Mouse (Mus musculus) heart, embryonic 15.5 days (tissue): ENCODE results near the gene 1700020D05Rik. TPM values are rescaled to one million over a fixed set of nuclear protein-coding genes. Genes with fewer than 3 reads are reported as not detected.

ENCODE experiments used
- ATAC-seq: fragments of 200-750 bp; cut with Nextera tagmentation; replicated peaks from 2 replicates; pipeline ENCODE4 v1.8.0; 2017; ENCODE audit warnings: low read depth, moderate TSS enrichment; ENCODE audit not compliant: insufficient number of reproducible peaks, insufficient read depth, low FRiP score
- H3K27ac ChIP-seq: fragments of 300-500 bp; sonication (generic); 2 replicates; pipeline ENCODE4 v1.5.1; 2015; ENCODE audit warnings: mild to moderate bottlenecking, inconsistent platforms
- H3K27me3 ChIP-seq: fragments of 300-500 bp; sonication (generic); 2 replicates; pipeline ENCODE4 v1.6.1; 2015; ENCODE audit warnings: inconsistent platforms
- H3K36me3 ChIP-seq: fragments of 300-500 bp; sonication (generic); 2 replicates; pipeline ENCODE4 v1.6.1; 2015; ENCODE audit warnings: mild to moderate bottlenecking, inconsistent platforms
- H3K4me1 ChIP-seq: fragments of 300-500 bp; sonication (generic); replicated peaks from 2 replicates; pipeline ENCODE4 v1.6.1; 2015; ENCODE audit warnings: inconsistent platforms
- H3K4me2 ChIP-seq: fragments of 300-500 bp; sonication (generic); 2 replicates; pipeline ENCODE4 v1.6.1; 2015; ENCODE audit warnings: inconsistent platforms, mild to moderate bottlenecking, moderate library complexity
- H3K4me3 ChIP-seq: fragments of 300-500 bp; sonication (generic); 2 replicates; pipeline ENCODE4 v1.5.1; 2015; ENCODE audit warnings: mild to moderate bottlenecking, inconsistent platforms
- H3K9ac ChIP-seq: fragments of 300-500 bp; sonication (generic); 2 replicates; pipeline ENCODE4 v1.6.1; 2015; ENCODE audit warnings: mild to moderate bottlenecking, inconsistent platforms
- H3K9me3 ChIP-seq: fragments of 300-500 bp; sonication (generic); replicated peaks from 2 replicates; pipeline ENCODE4 v1.6.1; 2016; ENCODE audit warnings: inconsistent platforms
- WGBS: fragments of 180-500 bp; shearing (Covaris S2); methylation state at CpG from one replicate; pipeline ENCODE4 v1.1.7; 2015; ENCODE audit warnings: mixed read lengths; 5-methylcytosine and 5-hydroxymethylcytosine counted together
- polyA plus RNA-seq: library from polyadenylated mRNA; unstranded; fragments of >200 nt; fragmentation: Nextera tagmentation; extraction: Ambion mirVana; gene quantifications from 2 replicates; pipeline ENCODE4 v1.2.1, GENCODE M21; 2015

1700020D05Rik gene
- polyA plus RNA-seq, result 0.14 and 0.16 TPM in 2 replicates

DNA sequence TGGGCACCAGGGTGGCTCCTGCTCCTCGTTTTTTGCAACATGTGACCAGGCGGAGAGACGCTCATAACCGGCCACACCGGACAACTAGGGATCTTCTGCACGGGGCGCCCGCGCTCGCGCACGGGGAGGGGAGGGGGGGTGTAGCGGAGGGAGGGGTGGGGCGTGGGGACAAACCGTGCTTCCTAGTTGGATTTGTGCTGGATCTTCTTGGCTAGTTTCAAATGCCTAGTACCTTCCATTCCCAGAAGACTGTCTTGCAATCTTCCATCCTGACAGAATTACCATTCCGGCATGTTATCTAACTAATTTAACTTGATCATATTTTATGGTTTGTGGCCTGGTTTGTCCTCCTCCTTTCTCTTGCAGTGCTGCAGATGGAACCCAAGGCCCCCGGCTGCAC is at the start of gene 1700020D05Rik:
TSS of gene 1700020D05Rik (minus strand) at position 101 of the 400 bp plus-strand sequence.
- no peak within 1 kb of the TSS for H3K4me3 ChIP-seq
- no peaks in the 10 kb centered on the region for H3K4me1 ChIP-seq
- H3K36me3 ChIP-seq, result no peaks in the 10 kb centered on the region
- H3K9me3 ChIP-seq, result no peaks in the 10 kb centered on the region
- WGBS, result 50% methylated on average over 17 of the region's 17 CpGs
- no peak within 1 kb of the TSS for H3K4me2 ChIP-seq
- no peak within 1 kb of the TSS for H3K27ac ChIP-seq
- no peak within 1 kb of the TSS for H3K9ac ChIP-seq
- no peak for ATAC-seq
- H3K27me3 ChIP-seq, result no peaks in the 10 kb centered on the region

DNA sequence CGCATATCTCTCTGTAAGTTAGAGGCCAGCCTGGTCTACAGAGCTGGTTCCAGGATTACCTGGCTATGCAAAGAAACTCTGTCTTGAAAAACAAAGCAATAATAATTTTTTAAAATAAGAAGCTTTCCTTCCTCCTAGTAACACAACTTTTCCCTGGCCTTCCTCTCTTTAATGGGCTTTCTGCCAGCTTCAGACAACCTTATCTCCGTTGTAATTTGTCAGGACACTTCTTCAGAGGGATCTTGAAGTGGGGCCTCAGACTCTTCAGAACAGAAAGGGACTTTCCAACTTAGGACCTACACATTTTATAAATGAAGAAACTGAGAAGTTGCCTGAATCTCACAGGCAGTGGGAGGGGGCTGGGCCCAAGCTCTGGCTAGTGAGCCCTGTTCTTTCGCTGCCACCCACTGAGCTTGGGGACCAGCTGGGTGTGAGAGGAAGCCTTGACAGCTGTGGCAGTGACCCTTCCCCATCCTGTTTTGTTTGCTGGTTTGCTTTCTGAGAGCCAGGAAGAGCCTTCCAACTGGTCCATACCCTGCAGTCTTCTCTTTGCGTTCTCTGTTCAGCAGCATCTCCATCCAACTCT is 44.0 kb upstream of the 1700020D05Rik start:
- no peak overlapping the region for H3K4me2 ChIP-seq
- no peaks in the 10 kb centered on the region for H3K9me3 ChIP-seq
- H3K36me3 ChIP-seq, result no peaks in the 10 kb centered on the region
- ATAC-seq, result no peak
- no peak overlapping the region for H3K4me3 ChIP-seq
- no peak overlapping the region; the same call in 1 of the 2 replicates for H3K27ac ChIP-seq
- no peaks in the 10 kb centered on the region for H3K4me1 ChIP-seq
- WGBS, result 50% methylated on average over 4 of the region's 4 CpGs
- no peak overlapping the region for H3K9ac ChIP-seq
- 0 out of 2 replicates have a peak, but pooled peaks cover 13% of the 10 kb centered on the region for H3K27me3 ChIP-seq

DNA sequence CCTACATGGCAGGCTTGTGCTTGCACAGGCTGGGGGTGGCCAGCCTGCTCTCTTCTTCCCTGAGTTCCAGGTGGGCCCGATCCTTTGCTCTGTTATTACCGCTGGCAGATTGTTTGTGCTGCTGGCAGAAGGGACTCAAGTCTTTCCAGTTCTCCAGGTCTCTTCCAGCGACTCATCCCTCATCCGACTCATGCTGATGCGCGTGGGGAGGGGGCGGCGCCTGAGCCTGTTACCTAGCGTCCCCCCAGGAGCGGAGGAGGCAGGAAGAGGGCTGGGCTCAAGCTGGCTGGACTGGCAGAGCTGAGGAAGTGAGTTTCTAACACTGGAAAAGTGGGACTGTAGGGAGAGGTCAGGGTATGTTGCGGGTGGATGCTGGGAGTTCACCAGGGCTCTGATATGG is 40.4 kb upstream of the 1700020D05Rik start:
- Histone ChIP-seq H3K4me3 (no peak overlapping the region), H3K9ac (no peak overlapping the region), H3K36me3 (no peaks in the 10 kb centered on the region), H3K27me3 (peaks cover 6% of the 10 kb centered on the region; the same call in 1 of the 2 replicates), H3K9me3 (no peaks in the 10 kb centered on the region), H3K27ac (no peak overlapping the region), H3K4me1 (no peaks in the 10 kb centered on the region; the same call in 1 of the 2 replicates), H3K4me2 (no peak overlapping the region)
- ATAC-seq, result no peak
- WGBS, result 51% methylated on average over 11 of the region's 11 CpGs

DNA sequence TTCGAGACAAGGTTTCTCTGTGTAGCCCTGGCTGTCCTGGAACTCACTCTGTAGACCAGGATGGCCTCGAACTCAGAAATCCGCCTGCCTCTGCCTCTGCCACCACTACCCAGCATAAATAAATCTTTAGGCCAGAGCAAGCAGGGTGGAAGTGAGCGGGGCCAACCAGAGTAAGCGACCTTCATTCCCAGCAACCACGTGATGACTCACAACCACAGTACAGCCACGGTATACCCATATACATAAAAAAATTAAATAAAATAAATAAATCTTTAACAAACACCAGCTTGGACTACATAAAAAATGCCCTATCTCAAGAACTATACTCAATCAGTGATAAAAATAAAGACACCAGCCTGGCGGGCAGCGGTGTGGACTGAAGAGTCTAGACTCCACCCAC is 39.8 kb upstream of the 1700020D05Rik start:
- H3K9me3 ChIP-seq, result no peaks in the 10 kb centered on the region
- peaks cover 6% of the 10 kb centered on the region; the same call in 1 of the 2 replicates for H3K27me3 ChIP-seq
- H3K27ac ChIP-seq, result no peak overlapping the region
- no peaks in the 10 kb centered on the region; the same call in 1 of the 2 replicates for H3K4me1 ChIP-seq
- H3K9ac ChIP-seq, result no peak overlapping the region
- H3K36me3 ChIP-seq, result no peaks in the 10 kb centered on the region
- ATAC-seq, result no peak
- H3K4me3 ChIP-seq, result no peak overlapping the region
- H3K4me2 ChIP-seq, result no peak overlapping the region
- WGBS, result 82% methylated on average over 9 of the region's 9 CpGs

DNA sequence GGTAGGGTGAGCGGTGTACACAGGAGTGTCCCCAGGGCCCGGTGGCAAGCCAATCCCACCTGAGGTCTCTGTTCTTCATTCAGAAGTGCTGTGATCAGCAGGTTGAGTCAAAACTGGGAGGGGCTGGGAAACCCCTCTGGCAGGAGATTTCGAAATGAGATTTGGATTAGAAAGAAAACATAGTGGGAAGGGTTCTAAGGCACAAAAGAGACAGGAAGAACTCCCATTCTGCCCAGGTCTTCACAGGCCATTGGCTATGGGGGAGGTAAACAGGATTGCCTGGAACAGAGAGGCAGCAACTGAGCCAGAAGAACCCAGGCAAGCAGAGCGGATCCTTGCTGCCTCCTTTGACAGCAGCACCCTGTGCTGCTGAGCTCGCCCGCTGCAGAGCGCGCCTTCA is 35.2 kb upstream of the 1700020D05Rik start:
- Histone ChIP-seq H3K27me3 (peaks cover 6% of the 10 kb centered on the region; the same call in 1 of the 2 replicates), H3K4me1 (no peaks in the 10 kb centered on the region; the same call in 1 of the 2 replicates), H3K36me3 (no peaks in the 10 kb centered on the region), H3K9ac (no peak overlapping the region), H3K4me3 (no peak overlapping the region), H3K4me2 (no peak overlapping the region), H3K27ac (no peak overlapping the region), H3K9me3 (no peaks in the 10 kb centered on the region)
- no peak for ATAC-seq
- WGBS, result 63% methylated on average over 8 of the region's 8 CpGs

DNA sequence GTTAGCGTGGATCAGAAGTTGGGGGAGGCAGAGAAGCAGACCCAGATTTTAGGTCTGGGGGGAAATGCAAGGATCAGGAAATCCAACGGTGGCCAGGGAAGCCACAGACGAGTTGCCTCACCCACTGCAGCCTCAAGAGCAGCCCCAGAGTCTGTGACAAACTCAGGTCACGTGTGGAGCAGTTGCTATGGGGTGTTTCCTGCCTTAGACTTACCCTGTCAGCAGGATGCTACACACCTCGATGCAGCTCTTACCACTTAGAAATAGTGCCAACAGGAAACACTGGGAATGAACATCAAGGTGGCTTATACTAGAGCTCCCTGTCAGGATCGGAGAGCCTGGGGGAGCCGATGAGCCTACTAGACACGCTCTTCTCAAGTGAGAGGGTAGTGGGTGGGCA is 28.9 kb upstream of the 1700020D05Rik start:
- Histone ChIP-seq H3K4me3 (no peak overlapping the region), H3K4me2 (no peak overlapping the region), H3K4me1 (peaks cover 5% of the 10 kb centered on the region), H3K27me3 (0 out of 2 replicates have a peak, but pooled peaks cover 4% of the 10 kb centered on the region), H3K9me3 (no peaks in the 10 kb centered on the region), H3K9ac (no peak overlapping the region), H3K36me3 (no peaks in the 10 kb centered on the region), H3K27ac (no peak overlapping the region)
- no peak for ATAC-seq
- 58% methylated on average over 8 of the region's 8 CpGs for WGBS

DNA sequence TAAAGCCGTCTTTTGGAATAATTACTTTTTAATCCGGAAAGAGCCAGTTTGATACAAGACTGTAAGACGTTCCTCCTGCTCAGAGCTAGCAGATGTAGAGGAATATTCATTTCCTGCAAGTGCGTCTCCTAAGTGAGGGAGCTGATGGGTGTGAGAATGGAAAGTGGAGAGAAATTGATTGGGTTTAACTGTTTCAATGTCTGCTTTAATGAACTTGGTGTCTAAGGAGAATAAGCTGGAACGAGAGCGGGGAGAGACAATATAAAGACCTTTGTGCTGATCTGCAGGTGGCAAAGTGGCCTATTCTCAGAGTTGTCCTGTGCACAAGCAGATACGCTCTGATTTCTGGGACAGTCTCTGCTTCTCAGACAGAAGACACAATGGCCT is 26.5 kb upstream of the 1700020D05Rik start:
- no peak for ATAC-seq
- no peaks in the 10 kb centered on the region for H3K36me3 ChIP-seq
- H3K4me1 ChIP-seq, result peaks cover 5% of the 10 kb centered on the region
- H3K4me3 ChIP-seq, result no peak overlapping the region
- WGBS, result 66% methylated on average over 7 of the region's 7 CpGs
- H3K27me3 ChIP-seq, result 0 out of 2 replicates have a peak, but pooled peaks cover 4% of the 10 kb centered on the region
- no peak overlapping the region for H3K9ac ChIP-seq
- no peak overlapping the region for H3K27ac ChIP-seq
- H3K4me2 ChIP-seq, result peak overlapping the region; percentile 59; the same call in 1 of the 2 replicates
- no peaks in the 10 kb centered on the region for H3K9me3 ChIP-seq

DNA sequence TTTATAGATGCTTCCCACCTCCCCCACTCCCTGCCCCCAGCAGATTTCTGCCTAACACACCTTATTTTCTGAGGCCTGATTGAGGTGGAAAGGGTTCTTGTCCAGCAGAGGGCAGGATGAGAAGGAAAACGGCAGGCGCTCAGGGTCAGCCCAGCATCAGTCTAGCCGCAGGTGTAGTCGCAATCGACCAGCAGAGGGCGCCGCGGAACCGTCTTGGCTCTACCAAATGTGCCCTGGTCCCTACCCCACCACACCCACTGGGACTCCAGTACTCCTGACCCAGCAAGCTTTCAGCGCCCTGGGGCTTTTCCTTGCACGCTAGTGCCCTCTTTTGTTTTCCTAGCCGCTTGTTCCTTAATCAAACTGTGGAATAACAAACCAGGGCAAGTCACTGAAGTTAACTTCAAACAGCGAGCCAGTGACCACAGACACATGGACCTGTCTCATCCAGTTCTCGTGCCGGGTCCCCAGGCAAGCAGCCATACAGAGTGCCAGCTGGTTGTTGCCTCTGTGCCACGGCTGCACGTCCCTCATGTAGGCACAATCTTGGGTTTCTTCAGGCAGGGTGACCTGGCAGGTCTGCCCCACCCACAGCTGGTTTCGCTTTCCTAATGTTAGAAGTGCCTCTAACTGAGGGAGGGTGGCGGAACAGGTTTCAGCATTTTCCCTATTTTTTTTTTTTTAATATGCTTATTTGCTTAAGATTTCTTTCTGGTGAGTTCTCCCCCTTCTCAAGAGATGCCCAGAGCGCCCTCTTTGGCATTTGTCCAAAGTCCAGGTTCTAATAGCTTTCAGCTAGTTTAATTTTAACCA is 25.9 kb upstream of the 1700020D05Rik start:
- peaks cover 5% of the 10 kb centered on the region for H3K4me1 ChIP-seq
- WGBS, result 17% methylated on average over 20 of the region's 20 CpGs
- H3K4me2 ChIP-seq, result peak overlapping the region; percentile 59
- H3K4me3 ChIP-seq, result peak overlapping the region; percentile 34
- no peaks in the 10 kb centered on the region for H3K36me3 ChIP-seq
- H3K9ac ChIP-seq, result peak overlapping the region; percentile 35; the same call in 1 of the 2 replicates
- H3K27ac ChIP-seq, result no peak overlapping the region
- 0 out of 2 replicates have a peak, but pooled peaks cover 4% of the 10 kb centered on the region for H3K27me3 ChIP-seq
- ATAC-seq, result peak; percentile 97
- no peaks in the 10 kb centered on the region for H3K9me3 ChIP-seq

DNA sequence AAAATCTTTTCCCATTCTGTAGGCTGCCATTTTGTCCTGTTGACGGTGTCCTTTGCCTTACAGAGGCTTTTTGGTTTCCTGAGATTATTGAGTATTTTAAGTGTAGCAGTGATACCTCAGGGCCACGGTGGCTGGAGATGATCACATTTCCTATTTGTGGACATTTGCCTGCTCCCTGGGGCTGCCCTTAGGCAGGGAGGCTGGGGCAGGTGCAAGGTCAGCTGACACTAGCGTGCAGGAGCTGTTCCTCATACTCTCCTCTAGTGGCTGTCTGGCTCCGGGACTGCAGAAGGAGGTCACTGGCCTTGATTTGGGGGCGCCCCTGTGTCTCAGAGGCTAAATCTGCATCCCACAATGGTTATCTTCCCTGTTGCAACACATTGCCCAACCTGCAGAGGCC is 21.6 kb upstream of the 1700020D05Rik start:
- 0 out of 2 replicates have a peak, but pooled peaks cover under 1% of the 10 kb centered on the region for H3K27me3 ChIP-seq
- no peak overlapping the region for H3K4me2 ChIP-seq
- H3K9ac ChIP-seq, result no peak overlapping the region
- no peaks in the 10 kb centered on the region for H3K9me3 ChIP-seq
- no peak overlapping the region for H3K27ac ChIP-seq
- peaks cover 5% of the 10 kb centered on the region for H3K4me1 ChIP-seq
- 70% methylated on average over 5 of the region's 5 CpGs for WGBS
- H3K36me3 ChIP-seq, result no peaks in the 10 kb centered on the region
- H3K4me3 ChIP-seq, result no peak overlapping the region
- no peak for ATAC-seq

DNA sequence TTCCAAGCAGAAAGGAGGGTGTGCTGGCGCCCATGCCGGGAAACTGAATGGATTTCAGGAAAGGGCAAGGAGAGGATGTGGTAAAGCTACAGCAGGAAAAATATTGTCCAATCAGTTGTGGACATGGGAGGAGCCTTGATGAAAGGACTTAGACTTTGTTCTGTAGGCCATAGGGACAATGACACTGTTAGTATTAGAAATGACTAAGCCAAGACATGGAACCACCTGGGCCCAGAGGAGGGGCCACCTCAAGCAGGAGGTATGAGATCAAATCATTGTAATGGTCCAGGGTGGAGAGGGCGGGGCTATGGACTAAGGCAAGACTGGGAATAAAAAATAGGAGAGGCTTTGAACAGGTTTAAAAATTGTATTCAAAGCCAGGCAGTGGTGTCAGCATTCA is 15.1 kb upstream of the 1700020D05Rik start:
- no peak overlapping the region for H3K9ac ChIP-seq
- 85% methylated on average over 3 of the region's 3 CpGs for WGBS
- no peak overlapping the region for H3K4me3 ChIP-seq
- H3K4me1 ChIP-seq, result no peaks in the 10 kb centered on the region
- no peaks in the 10 kb centered on the region for H3K27me3 ChIP-seq
- H3K4me2 ChIP-seq, result no peak overlapping the region
- H3K36me3 ChIP-seq, result no peaks in the 10 kb centered on the region
- no peak for ATAC-seq
- no peaks in the 10 kb centered on the region for H3K9me3 ChIP-seq
- no peak overlapping the region for H3K27ac ChIP-seq

DNA sequence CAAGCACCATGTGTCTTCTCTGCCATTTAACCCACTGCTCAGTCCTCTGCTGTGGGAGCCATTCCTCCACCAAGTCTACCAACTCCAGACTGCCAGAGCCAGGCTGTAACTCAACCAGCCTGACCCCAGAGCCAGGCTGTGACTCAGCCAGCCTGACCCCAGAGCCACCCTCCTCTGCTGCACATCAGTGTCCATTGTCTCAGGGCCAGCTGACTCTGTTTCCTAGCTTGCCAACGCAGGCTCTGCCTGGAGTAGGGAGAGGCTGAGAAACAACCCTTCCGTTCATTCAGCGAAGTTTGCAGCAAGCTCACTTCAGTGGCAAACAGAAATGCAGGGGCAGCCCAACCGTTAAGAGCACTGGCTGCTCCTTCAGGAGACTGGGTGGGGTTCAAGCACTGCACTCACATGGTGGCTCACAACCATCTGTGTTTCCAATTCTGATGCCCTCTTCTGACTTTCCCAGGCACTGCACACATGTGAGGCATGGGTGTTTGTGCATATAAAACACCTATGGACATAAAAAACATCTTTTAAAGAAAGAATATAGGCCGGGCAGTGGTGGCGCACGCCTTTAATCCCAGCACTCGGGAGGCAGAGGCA is 13.4 kb upstream of the 1700020D05Rik start:
- Histone ChIP-seq H3K9me3 (no peaks in the 10 kb centered on the region), H3K27me3 (no peaks in the 10 kb centered on the region), H3K4me3 (no peak overlapping the region), H3K4me2 (no peak overlapping the region), H3K9ac (no peak overlapping the region), H3K36me3 (no peaks in the 10 kb centered on the region), H3K27ac (no peak overlapping the region), H3K4me1 (peaks cover 8% of the 10 kb centered on the region)
- 78% methylated on average over 8 of the region's 8 CpGs for WGBS
- no peak; the same call in 1 of the 2 replicates for ATAC-seq
